Mouse (Mus musculus): Measurements from ENCODE around the gene Bco1. TPM values are rescaled to one million over a fixed set of nuclear protein-coding genes. Genes with fewer than 3 reads are reported as not detected.

Bco1 gene
- total and polyA plus RNA-seq, 3 experiments: 0.06 TPM; not detected in 2

DNA sequence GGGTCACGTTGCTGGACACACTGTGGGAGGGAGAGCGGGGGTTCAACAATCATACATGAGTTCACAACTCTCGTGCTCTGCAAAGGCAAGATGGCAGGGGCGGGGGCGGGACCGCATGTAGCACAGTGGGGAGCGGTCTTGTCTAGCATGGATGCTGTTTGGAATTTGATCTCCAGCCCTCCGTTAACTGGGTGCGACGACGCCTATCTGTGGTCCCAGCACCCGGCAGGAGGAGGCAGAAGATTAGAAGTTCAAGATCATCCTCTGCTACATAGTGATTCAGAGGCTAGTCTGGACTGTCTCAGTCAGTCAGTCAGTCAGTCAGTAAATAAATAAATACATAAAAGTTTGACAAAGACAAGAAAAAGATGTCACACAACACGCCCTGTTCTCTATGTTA, 27.4 kb upstream of the Bco1 start:
- Histone ChIP-seq H3K79me2 (replicated peaks; ENCODE audit: control insufficient read depth, insufficient read depth, low read length) (no peaks in the 10 kb centered on the region), H3K36me3 (ENCODE audit: control insufficient read depth, insufficient read depth, low read length) (no peaks in the 10 kb centered on the region), H3K9ac (ENCODE audit: low read depth, low read length) (no peak overlapping the region), H3K4me3 (no peak overlapping the region), H3K27ac (no peak overlapping the region), H3K4me1 (ENCODE audit: control insufficient read depth, insufficient read depth, low read length) (no peaks in the 10 kb centered on the region), H3K27me3 (ENCODE audit: control insufficient read depth, insufficient read depth, low read length) (peaks cover 1% of the 10 kb centered on the region; the same call in 1 of the 2 replicates)
- TF ChIP-seq CTCF (IDR thresholded peaks at IDR 0.05) (no peak), EP300 (IDR thresholded peaks at IDR 0.05; ENCODE audit: insufficient read depth, low read depth, low read length) (no peak), POLR2A (IDR thresholded peaks at IDR 0.05; ENCODE audit: insufficient read depth, low read depth, low read length) (no peak)
- DNase-seq: no peak
- 69% methylated on average over 13 of the region's 13 CpGs for WGBS
- intact Hi-C loops (cut with DNase I): no loop called here

DNA sequence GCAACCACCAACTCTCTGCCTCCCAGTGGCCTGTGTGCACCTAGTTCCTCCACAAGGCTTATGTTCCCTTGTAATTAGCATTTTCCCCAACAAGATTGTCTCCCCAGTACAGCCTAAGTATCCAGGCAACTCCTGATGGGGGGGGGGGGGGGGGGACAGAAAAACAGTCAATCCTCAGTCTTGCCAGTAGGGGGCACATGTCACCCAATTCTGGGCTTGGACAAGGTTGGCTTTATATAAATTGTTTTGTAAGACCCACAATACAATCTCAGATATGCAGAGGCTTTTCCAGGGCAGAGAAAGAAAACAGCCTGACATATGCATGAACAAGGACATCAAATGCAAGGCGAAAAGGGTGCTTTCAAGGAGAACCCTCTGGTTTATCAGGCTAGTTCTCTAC, 25.9 kb upstream of the Bco1 start:
- no peak overlapping the region for H3K27ac ChIP-seq
- TF ChIP-seq POLR2A (IDR thresholded peaks at IDR 0.05; ENCODE audit: insufficient read depth, low read depth, low read length): no peak
- TF ChIP-seq CTCF (IDR thresholded peaks at IDR 0.05): peak; percentile 55
- TF ChIP-seq EP300 (IDR thresholded peaks at IDR 0.05; ENCODE audit: insufficient read depth, low read depth, low read length): no peak
- no peaks in the 10 kb centered on the region for H3K4me1 ChIP-seq (ENCODE audit: control insufficient read depth, insufficient read depth, low read length)
- intact Hi-C loops (cut with DNase I): no loop called here
- no peaks in the 10 kb centered on the region for H3K79me2 ChIP-seq (replicated peaks; ENCODE audit: control insufficient read depth, insufficient read depth, low read length)
- H3K36me3 ChIP-seq (ENCODE audit: control insufficient read depth, insufficient read depth, low read length): no peaks in the 10 kb centered on the region
- peaks cover 1% of the 10 kb centered on the region; the same call in 1 of the 2 replicates for H3K27me3 ChIP-seq (ENCODE audit: control insufficient read depth, insufficient read depth, low read length)
- no peak overlapping the region for H3K4me3 ChIP-seq
- DNase-seq: no peak
- no peak overlapping the region for H3K9ac ChIP-seq (ENCODE audit: low read depth, low read length)
- WGBS: 87% methylated on average over 1 of the region's 1 CpGs

DNA sequence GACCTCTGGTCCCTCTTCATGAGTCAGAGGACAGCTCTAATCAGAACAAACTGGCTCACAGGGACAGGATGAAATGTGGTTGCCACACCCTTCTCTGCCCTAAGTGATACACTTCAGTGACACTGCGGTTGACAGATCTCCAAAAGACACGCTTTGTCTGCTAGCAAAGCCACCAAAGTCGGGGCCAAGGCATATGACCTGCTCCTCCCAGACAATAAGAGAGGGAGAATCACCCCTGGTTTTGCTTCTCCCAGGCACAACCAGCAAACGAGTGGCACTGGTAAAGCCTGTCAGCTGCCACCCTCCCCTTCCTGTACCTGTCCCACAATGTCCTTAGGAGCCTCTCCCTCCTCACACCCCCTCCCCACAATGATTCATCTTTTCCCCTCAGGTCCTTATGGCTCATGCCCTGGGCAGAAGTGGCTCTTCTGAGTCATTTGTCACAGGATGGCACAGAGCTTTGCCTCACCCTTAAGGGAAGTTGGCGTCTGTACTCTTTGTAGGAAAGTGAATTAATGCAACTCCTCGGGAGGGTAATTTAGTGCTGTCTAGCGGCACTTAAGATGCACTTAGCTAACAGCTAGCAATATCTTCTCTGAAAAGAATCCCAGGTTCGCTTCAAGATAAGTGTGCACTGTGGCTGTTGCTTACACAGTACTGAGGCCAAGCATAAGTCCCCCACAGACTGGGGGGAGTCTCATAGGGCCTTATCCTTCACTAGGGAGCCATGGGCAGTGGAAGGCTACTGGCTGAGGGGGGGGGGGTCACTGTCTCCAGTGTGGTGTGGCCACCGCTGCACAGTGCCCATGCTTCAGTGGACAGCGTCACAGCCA, 21.1 kb upstream of the Bco1 start:
- intact Hi-C loops (cut with DNase I): no loop called here
- no peak for DNase-seq
- Histone ChIP-seq H3K27ac (no peak overlapping the region), H3K9ac (ENCODE audit: low read depth, low read length) (no peak overlapping the region), H3K4me1 (ENCODE audit: control insufficient read depth, insufficient read depth, low read length) (no peaks in the 10 kb centered on the region), H3K27me3 (ENCODE audit: control insufficient read depth, insufficient read depth, low read length) (no peaks in the 10 kb centered on the region), H3K4me3 (no peak overlapping the region), H3K79me2 (replicated peaks; ENCODE audit: control insufficient read depth, insufficient read depth, low read length) (no peaks in the 10 kb centered on the region), H3K36me3 (ENCODE audit: control insufficient read depth, insufficient read depth, low read length) (no peaks in the 10 kb centered on the region)
- no peak for TF ChIP-seq POLR2A (IDR thresholded peaks at IDR 0.05; ENCODE audit: insufficient read depth, low read depth, low read length)
- TF ChIP-seq CTCF (IDR thresholded peaks at IDR 0.05): no peak
- no peak for TF ChIP-seq EP300 (IDR thresholded peaks at IDR 0.05; ENCODE audit: insufficient read depth, low read depth, low read length)
- WGBS: 55% methylated on average over 10 of the region's 10 CpGs

DNA sequence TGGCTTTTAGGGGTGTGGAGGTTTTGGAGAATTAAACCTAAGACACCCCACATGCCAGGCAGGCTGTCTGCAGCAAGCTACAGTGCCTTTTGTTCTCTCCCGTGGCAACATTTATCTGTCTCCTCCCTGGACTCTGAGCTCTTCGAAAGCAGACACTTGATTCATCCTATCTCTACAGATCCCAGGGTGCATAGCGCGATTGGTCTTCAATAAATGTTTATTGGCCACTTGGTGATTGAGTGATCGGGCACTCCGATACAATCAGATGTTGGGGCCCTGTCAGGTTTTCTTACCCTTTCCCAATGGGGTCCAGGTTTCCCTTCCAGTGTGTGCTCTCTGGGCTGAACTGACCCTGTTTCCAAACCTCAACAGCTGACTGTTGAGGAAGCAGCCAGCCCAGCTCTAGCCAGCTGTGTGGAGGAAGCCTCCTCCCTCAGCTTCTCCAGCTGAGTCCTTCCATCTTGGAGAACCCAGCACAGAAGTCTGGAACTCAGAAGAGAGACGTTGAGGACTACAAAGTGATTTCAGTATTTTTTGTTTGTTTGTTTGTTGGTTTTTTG, 17.2 kb upstream of the Bco1 start:
- Histone ChIP-seq H3K9ac (ENCODE audit: low read depth, low read length) (no peak overlapping the region), H3K4me3 (no peak overlapping the region), H3K36me3 (ENCODE audit: control insufficient read depth, insufficient read depth, low read length) (no peaks in the 10 kb centered on the region), H3K27ac (no peak overlapping the region), H3K4me1 (ENCODE audit: control insufficient read depth, insufficient read depth, low read length) (no peaks in the 10 kb centered on the region), H3K27me3 (ENCODE audit: control insufficient read depth, insufficient read depth, low read length) (no peaks in the 10 kb centered on the region), H3K79me2 (replicated peaks; ENCODE audit: control insufficient read depth, insufficient read depth, low read length) (no peaks in the 10 kb centered on the region)
- intact Hi-C loops (cut with DNase I): no loop called here
- DNase-seq: no peak
- no peak for TF ChIP-seq CTCF (IDR thresholded peaks at IDR 0.05)
- TF ChIP-seq POLR2A (IDR thresholded peaks at IDR 0.05; ENCODE audit: insufficient read depth, low read depth, low read length): no peak
- no peak for TF ChIP-seq EP300 (IDR thresholded peaks at IDR 0.05; ENCODE audit: insufficient read depth, low read depth, low read length)
- whole genome bisulfite sequencing: 73% methylated on average over 7 of the region's 7 CpGs

DNA sequence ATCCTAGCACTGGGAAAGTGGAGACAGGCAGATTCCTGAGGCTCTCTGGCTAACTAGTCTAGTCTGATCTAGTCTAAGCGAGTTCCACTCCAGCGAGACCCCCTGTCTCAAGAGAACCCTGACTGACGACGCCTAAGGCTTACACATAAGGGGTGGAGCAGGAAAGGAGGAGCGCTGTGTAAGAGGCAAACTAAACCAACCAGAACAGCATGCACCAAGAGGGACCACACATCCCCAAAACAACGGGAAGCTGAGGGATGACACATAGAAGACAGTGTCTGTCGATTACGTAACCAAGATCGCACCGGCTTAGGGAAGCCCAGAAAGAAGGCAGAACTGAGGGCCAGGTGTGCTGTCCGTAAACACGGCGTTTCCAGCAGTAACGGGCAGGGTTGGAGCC, 16.0 kb upstream of the Bco1 start:
- intact Hi-C loops (cut with DNase I): no loop called here
- Histone ChIP-seq H3K79me2 (replicated peaks; ENCODE audit: control insufficient read depth, insufficient read depth, low read length) (no peaks in the 10 kb centered on the region), H3K27me3 (ENCODE audit: control insufficient read depth, insufficient read depth, low read length) (no peaks in the 10 kb centered on the region), H3K4me1 (ENCODE audit: control insufficient read depth, insufficient read depth, low read length) (no peaks in the 10 kb centered on the region), H3K4me3 (no peak overlapping the region), H3K36me3 (ENCODE audit: control insufficient read depth, insufficient read depth, low read length) (no peaks in the 10 kb centered on the region), H3K9ac (ENCODE audit: low read depth, low read length) (no peak overlapping the region), H3K27ac (no peak overlapping the region)
- no peak for DNase-seq
- WGBS: 87% methylated on average over 14 of the region's 14 CpGs
- no peak for TF ChIP-seq CTCF (IDR thresholded peaks at IDR 0.05)
- no peak for TF ChIP-seq POLR2A (IDR thresholded peaks at IDR 0.05; ENCODE audit: insufficient read depth, low read depth, low read length)
- no peak for TF ChIP-seq EP300 (IDR thresholded peaks at IDR 0.05; ENCODE audit: insufficient read depth, low read depth, low read length)

DNA sequence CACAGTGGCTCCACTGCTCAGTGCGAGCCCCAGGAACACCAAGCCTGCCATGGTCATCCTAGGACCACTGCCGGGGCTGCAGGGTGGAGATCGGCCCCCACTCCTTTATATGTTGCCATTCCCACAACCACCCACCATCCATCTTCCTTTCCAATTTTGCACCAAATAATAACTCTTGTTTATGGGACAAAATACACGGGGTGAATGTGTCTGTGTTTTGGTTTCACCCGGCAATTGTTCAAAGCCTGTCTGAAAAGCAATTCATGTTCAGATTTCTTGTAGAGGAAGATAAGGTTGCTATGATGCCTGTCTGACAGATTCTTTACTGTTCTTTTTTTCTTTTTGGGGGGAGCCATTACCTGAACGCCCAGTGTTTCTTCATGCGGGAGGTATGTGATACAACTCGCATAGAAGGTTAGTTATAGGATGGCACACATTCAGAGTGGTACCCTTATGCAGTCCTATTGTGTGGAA, 13.2 kb upstream of the Bco1 start, which contains the start of gene Pkd1l2:
Gene Pkd1l2 (minus strand): TSS at position 51 of the 474 bp plus-strand sequence.
- Histone ChIP-seq H3K27ac (no peak within 1 kb of the TSS), H3K4me1 (ENCODE audit: control insufficient read depth, insufficient read depth, low read length) (no peaks in the 10 kb centered on the region; the same call in 1 of the 2 replicates), H3K36me3 (ENCODE audit: control insufficient read depth, insufficient read depth, low read length) (no peaks in the 10 kb centered on the region), H3K9ac (ENCODE audit: low read depth, low read length) (no peak within 1 kb of the TSS), H3K4me3 (no peak within 1 kb of the TSS), H3K27me3 (ENCODE audit: control insufficient read depth, insufficient read depth, low read length) (no peaks in the 10 kb centered on the region), H3K79me2 (replicated peaks; ENCODE audit: control insufficient read depth, insufficient read depth, low read length) (no peaks in the 10 kb centered on the region)
- WGBS: 77% methylated on average over 8 of the region's 8 CpGs
- DNase-seq: no peak
- TF ChIP-seq POLR2A (IDR thresholded peaks at IDR 0.05; ENCODE audit: insufficient read depth, low read depth, low read length) (no peak), EP300 (IDR thresholded peaks at IDR 0.05; ENCODE audit: insufficient read depth, low read depth, low read length) (no peak), CTCF (IDR thresholded peaks at IDR 0.05) (no peak)
- intact Hi-C loops (cut with DNase I): no loop called here

Measured in heart, adult 2 months (tissue).